Mouse (Mus musculus): ENCODE data around the gene Nfix.

The Nfix gene

GRCm38 (mm10) chr8:84661961-84662571 lies 138.1 kb downstream of the Nfix start:
- peak; percentile 69 to 76 for DNase-seq

- peak; percentile 72 to 81 for DNase-seq
Measured at GRCm38 (mm10) chr8:84661458-84661871, 138.7 kb downstream of the Nfix start.

- DNase-seq: peak; percentile 39 to 51
Measured at GRCm38 (mm10) chr8:84660819-84661457, 139.2 kb downstream of the Nfix start.

- DNase-seq: peak; percentile 77 to 85
Measured at GRCm38 (mm10) chr8:84659936-84660818, 140.0 kb downstream of the Nfix start.

- DNase-seq: no peak
Measured at GRCm38 (mm10) chr8:84658951-84659350, 141.2 kb downstream of the Nfix start.

- no peak for DNase-seq
Measured at GRCm38 (mm10) chr8:84657680-84658079, 142.5 kb downstream of the Nfix start.

GRCm38 (mm10) chr8:84657203-84657602 lies 142.9 kb downstream of the Nfix start:
- DNase-seq: no peak

GRCm38 (mm10) chr8:84656641-84657126 lies 143.5 kb downstream of the Nfix start:
- peak; percentile 73 to 85 for DNase-seq

GRCm38 (mm10) chr8:84656191-84656525 lies 144.0 kb downstream of the Nfix start:
- DNase-seq: peak in 1 of 2 experiments; percentile 22

- DNase-seq: no peak
Measured at GRCm38 (mm10) chr8:84655336-84656190, 144.6 kb downstream of the Nfix start.

GRCm38 (mm10) chr8:84654597-84654996 lies 145.5 kb downstream of the Nfix start:
- peak in 1 of 2 experiments; percentile 26 for DNase-seq

- DNase-seq: no peak
Measured at GRCm38 (mm10) chr8:84653092-84653631, 147.0 kb downstream of the Nfix start.

GRCm38 (mm10) chr8:84650213-84650612 lies 149.9 kb downstream of the Nfix start:
- DNase-seq: no peak
